Mouse (Mus musculus): ENCODE results near the gene Exoc8. TPM values are rescaled to one million over a fixed set of nuclear protein-coding genes. Genes with fewer than 3 reads are reported as not detected.

Exoc8 gene
- total and polyA plus RNA-seq, 3 experiments, result 9.5 to 16.9 TPM; not detected in 1

- no peaks in the 10 kb centered on the region for H3K9me3 ChIP-seq (replicated peaks; ENCODE audit: insufficient read depth, low read length)
- peaks cover 1 to 37% of the 10 kb centered on the region in 2 experiments for H3K36me3 ChIP-seq (ENCODE audit: control insufficient read depth in 1 of 2, insufficient read depth in 2 of 2, low read length in 2 of 2)
- TF ChIP-seq ZMIZ1 (IDR thresholded peaks at IDR 0.05; ENCODE audit: low read depth, low read length) (no peak), GATA1 (IDR thresholded peaks at IDR 0.05; ENCODE audit: low read depth, low read length) (peak; percentile 90), USF1 (IDR thresholded peaks at IDR 0.05; ENCODE audit: low read depth, low read length) (no peak), MEF2A (IDR thresholded peaks at IDR 0.05; ENCODE audit: extremely low read depth, insufficient replicate concordance, low read depth, low read length, poor library complexity, severe bottlenecking) (no peak), POLR2A (IDR thresholded peaks at IDR 0.05; ENCODE audit: control insufficient read depth in 1 of 2, insufficient read depth in 1 of 2, low read depth in 1 of 2, low read length in 2 of 2, poor library complexity in 1 of 2) (0 out of 4 replicates have a peak, but pooled peaks of 1 of the 2 experiments have one; percentile 19), TBP (IDR thresholded peaks at IDR 0.05; ENCODE audit: low read depth, low read length) (peak; percentile 52; the same call in 1 of the 2 replicates), ETS1 (IDR thresholded peaks at IDR 0.05; ENCODE audit: low read depth, low read length) (peak; percentile 70; the same call in 1 of the 2 replicates), MXI1 (IDR thresholded peaks at IDR 0.05; ENCODE audit: low read depth, low read length) (0 out of 2 replicates have a peak, but pooled peaks have one; percentile 35), TAL1 (IDR thresholded peaks at IDR 0.05; ENCODE audit: low read length) (peak; percentile 40), UBTF (IDR thresholded peaks at IDR 0.05; ENCODE audit: borderline replicate concordance, insufficient read depth, low read depth, low read length) (no peak), SIN3A (IDR thresholded peaks at IDR 0.05; ENCODE audit: low read length) (peak; percentile 52; the same call in 1 of the 2 replicates), MYC (IDR thresholded peaks at IDR 0.05; ENCODE audit: low read depth, low read length) (peak; percentile 67), HCFC1 (IDR thresholded peaks at IDR 0.05; ENCODE audit: low read depth, low read length) (peak; percentile 55), ELF1 (IDR thresholded peaks at IDR 0.05; ENCODE audit: low read depth, low read length) (0 out of 2 replicates have a peak, but pooled peaks have one; percentile 56), MAZ (IDR thresholded peaks at IDR 0.05; ENCODE audit: low read depth, low read length) (no peak), USF2 (IDR thresholded peaks at IDR 0.05; ENCODE audit: borderline replicate concordance in 1 of 2, insufficient read depth in 1 of 2, low read depth in 1 of 2, low read length in 2 of 2) (no peak), EP300 (IDR thresholded peaks at IDR 0.05; ENCODE audit: low read depth in 1 of 2, low read length in 2 of 2) (peak; percentile 73 to 82), RCOR1 (IDR thresholded peaks at IDR 0.05; ENCODE audit: low read depth, low read length) (peak; percentile 88), NELFE (IDR thresholded peaks at IDR 0.05; ENCODE audit: low read depth, low read length) (no peak), CHD1 (IDR thresholded peaks at IDR 0.05; ENCODE audit: low read depth, low read length) (no peak), MAX (IDR thresholded peaks at IDR 0.05; ENCODE audit: low read length) (peak; percentile 45; the same call in 1 of the 2 replicates), TCF12 (IDR thresholded peaks at IDR 0.05; ENCODE audit: low read depth, low read length) (peak; percentile 46; the same call in 1 of the 2 replicates), E2F4 (IDR thresholded peaks at IDR 0.05; ENCODE audit: borderline replicate concordance, low read depth, low read length) (no peak), ZC3H11A (IDR thresholded peaks at IDR 0.05; ENCODE audit: low read depth, low read length) (no peak)
- H3K27me3 ChIP-seq (ENCODE audit: control insufficient read depth in 1 of 2, insufficient read depth in 2 of 2, low read length in 2 of 2), result no peaks in the 10 kb centered on the region
- no peak overlapping the region for H3K4me3 ChIP-seq (ENCODE audit: control insufficient read depth in 1 of 2, insufficient read depth in 1 of 2, low read depth in 2 of 2, low read length in 2 of 2)
- H3K9ac ChIP-seq (ENCODE audit: control insufficient read depth, low read depth, low read length, poor library complexity, severe bottlenecking), result no peak overlapping the region; the same call in 1 of the 2 replicates
- peaks cover 26 to 43% of the 10 kb centered on the region in 2 experiments for H3K4me1 ChIP-seq (ENCODE audit: control insufficient read depth in 1 of 2, insufficient read depth in 2 of 2, low read length in 2 of 2)
- H3K27ac ChIP-seq (ENCODE audit: control insufficient read depth, low read depth, low read length), result peak overlapping the region; percentile 87
- peaks cover 67% of the 10 kb centered on the region for H3K79me2 ChIP-seq (ENCODE audit: control insufficient read depth, insufficient read depth, low read length, poor library complexity)
- peak; percentile 92 for DNase-seq (ENCODE audit: low read depth, low spot score)
These were observed 30.8 kb downstream of the Exoc8 start for GRCm38 (mm10) chr8:124866669-124867068.

Measured in MEL (cell line).